In genomic region chr5:113133080-113133491, GRCm38 (mm10) we compare ENCODE assay signal across 8 mouse cellular contexts. TPM values are rescaled to one million over a fixed set of nuclear protein-coding genes. Genes with fewer than 3 reads are reported as not detected.
DNase-seq lines count a peak whose midpoint lies in the region; ATAC-seq lines count a peak whose summit lies in the region.

No protein-coding gene starts in this region.

- peak overlapping the region; percentile 65 for H3K9ac ChIP-seq in heart, embryonic 13.5 days
- peak overlapping the region; percentile 39; the same call in 1 of the 2 replicates for H3K9ac ChIP-seq in kidney, embryonic 16.5 days (replicated peaks; ENCODE audit: low read length)

- H3K4me1 ChIP-seq in heart, embryonic 13.5 days, result peaks cover 81% of the 10 kb centered on the region
- H3K4me1 ChIP-seq in kidney, embryonic 16.5 days (ENCODE audit: insufficient read depth, low read length), result peaks cover 44% of the 10 kb centered on the region

- peak overlapping the region; percentile 2; the same call in 1 of the 2 replicates for H3K4me3 ChIP-seq in heart, embryonic 13.5 days
- no peak overlapping the region for H3K4me3 ChIP-seq in kidney, embryonic 16.5 days (ENCODE audit: low read length)

- H3K4me2 ChIP-seq in heart, embryonic 13.5 days, result peak overlapping the region; percentile 24
- no peak overlapping the region for H3K4me2 ChIP-seq in kidney, embryonic 16.5 days (replicated peaks; ENCODE audit: low read depth, low read length)

- ATAC-seq in heart, embryonic 13.5 days (ENCODE audit: extremely low read depth, insufficient number of reproducible peaks, low FRiP score, low TSS enrichment), result peak; percentile 28; the same call in 1 of the 2 replicates
- ATAC-seq in kidney, embryonic 16.5 days (ENCODE audit: low FRiP score, low TSS enrichment), result peak; percentile 66; the same call in 1 of the 2 replicates

- H3K9me3 ChIP-seq in heart, embryonic 13.5 days, result no peaks in the 10 kb centered on the region
- H3K9me3 ChIP-seq in kidney, embryonic 16.5 days (ENCODE audit: low read length), result no peaks in the 10 kb centered on the region

- H3K27me3 ChIP-seq in heart, embryonic 13.5 days (replicated peaks), result no peaks in the 10 kb centered on the region
- no peaks in the 10 kb centered on the region for H3K27me3 ChIP-seq in kidney, embryonic 16.5 days (ENCODE audit: insufficient read depth, low read length)

- WGBS in heart, embryonic 13.5 days, result 35% methylated on average over 9 of the region's 9 CpGs
- WGBS in kidney, embryonic 16.5 days, result 42% methylated on average over 9 of the region's 9 CpGs

- DNase-seq in adrenal gland, postnatal 10 days, result peak; percentile 42
- DNase-seq in adrenal gland, adult 18-20 months (ENCODE audit: low spot score in 2 of 2), result no peak
- DNase-seq in lung, postnatal 4 days, result peak; percentile 71 to 87
- DNase-seq in adipocyte (ENCODE audit: low spot score), result no peak
- DNase-seq in cerebellum, adult 18-20 months, result no peak
- no peak for DNase-seq in thymus, postnatal 4 days

- H3K27ac ChIP-seq in heart, embryonic 13.5 days (replicated peaks), result peak overlapping the region; percentile 98
- peak overlapping the region; percentile 95 for H3K27ac ChIP-seq in kidney, embryonic 16.5 days (ENCODE audit: low read length)

- peaks cover 19% of the 10 kb centered on the region for H3K36me3 ChIP-seq in heart, embryonic 13.5 days
- H3K36me3 ChIP-seq in kidney, embryonic 16.5 days (ENCODE audit: insufficient read depth, low read length), result no peaks in the 10 kb centered on the region

RNA-seq across cellular contexts. Expression of gene Crybb3, which starts 51.7 kb away (rescaled TPM):
- 1 to 10 TPM; 1.1 to 1.5 TPM for total RNA-seq in adrenal gland, postnatal 10 days (2021)
- 1 to 10 TPM in 1 of 2 experiments, under 1 TPM in 1; 0.50 to 1.3 TPM for total RNA-seq in adrenal gland, adult 18-20 months (2021)
- polyA plus RNA-seq in heart, embryonic 13.5 days (2015; fragmentation: Nextera tagmentation; extraction: Ambion mirVana), result 0.86 and 0.93 TPM in 2 replicates
- 0.69 and 1.1 TPM in 2 replicates for polyA plus RNA-seq in kidney, embryonic 16.5 days (2015; fragmentation: Nextera tagmentation; extraction: Ambion mirVana)

Comparison
In these comparisons a context has a peak if more than half of its experiments do, and no peak if none do; other contexts are left out.
1. DNase-seq: peak in adrenal gland, postnatal 10 days (single experiment) and lung, postnatal 4 days (2 of 2); none in adrenal gland, adult 18-20 months (0 of 2), adipocyte (single experiment), cerebellum, adult 18-20 months (0 of 2) and thymus, postnatal 4 days (single experiment).